Mouse (Mus musculus): ENCODE measurements at regions not wholly inside any gene's neighbourhood (a gene's known extent, or its start where the extent isn't known, plus 50 kb on each side); places are given as distances from the start of the nearest gene placed in this dataset.
"Not testable (repeated sequence)": the region's sequence is repeated elsewhere in the genome, so short reads cannot be mapped to it uniquely, and the experiment has no call there.

DNA sequence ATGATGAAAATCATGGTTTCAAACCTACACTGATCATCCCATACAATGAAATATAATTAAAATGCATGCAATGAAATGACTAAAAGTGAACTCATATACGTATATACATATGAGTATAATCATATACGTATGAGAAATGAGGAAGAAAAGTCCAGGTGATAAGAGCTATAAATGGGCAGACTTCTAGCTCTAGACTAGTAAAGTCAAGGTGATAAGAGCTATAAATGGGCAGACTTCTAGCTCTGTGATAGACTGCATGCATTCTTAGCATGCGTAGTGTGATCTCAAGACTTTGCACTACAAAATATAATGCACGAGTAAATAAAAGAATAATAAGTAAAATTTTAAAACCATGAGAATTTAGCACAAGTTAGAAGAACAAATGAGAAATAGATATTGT is 606.2 kb upstream of the Gpc5 start:
- no peak for DNase-seq

DNA sequence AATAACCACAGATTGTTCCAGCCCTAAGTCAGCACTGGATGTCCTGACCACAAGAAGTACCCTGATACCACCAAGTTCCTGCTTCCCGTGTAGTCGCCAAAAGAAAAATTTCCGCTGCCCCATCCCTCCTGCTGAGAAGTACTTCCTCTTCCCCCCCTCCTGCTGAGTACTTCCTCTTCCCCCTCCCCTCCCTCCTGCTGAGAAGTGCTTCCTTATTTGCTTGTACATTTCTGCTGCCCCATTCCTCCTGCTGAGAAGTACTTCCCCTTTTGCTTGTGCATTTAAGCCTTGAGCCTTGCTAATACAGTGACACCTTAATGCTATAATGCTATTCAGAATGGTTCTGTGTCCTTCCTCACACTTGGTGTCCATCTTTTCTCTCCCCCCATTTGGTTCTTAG is 598.6 kb upstream of the Gpc5 start:
- not testable (repeated sequence) for DNase-seq

DNA sequence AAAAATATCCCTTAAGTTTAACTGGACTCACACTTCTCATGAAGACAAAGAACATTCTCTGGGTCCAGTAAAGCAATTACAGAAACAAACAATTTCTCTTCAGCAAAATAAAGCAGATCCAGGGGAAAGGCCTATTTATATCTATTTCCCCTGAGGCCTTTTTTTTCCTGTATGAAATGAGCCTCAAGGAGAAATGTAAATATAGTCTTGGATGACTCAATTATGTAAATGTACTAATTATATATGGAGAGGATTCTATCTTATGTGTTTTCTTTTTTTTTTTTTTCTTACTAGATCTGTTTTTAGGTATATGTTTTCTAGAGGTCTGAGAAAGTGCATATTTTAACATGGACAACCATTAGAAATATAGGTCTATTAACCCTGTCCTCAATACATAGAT is 587.0 kb upstream of the Gpc5 start:
- no peak for DNase-seq

DNA sequence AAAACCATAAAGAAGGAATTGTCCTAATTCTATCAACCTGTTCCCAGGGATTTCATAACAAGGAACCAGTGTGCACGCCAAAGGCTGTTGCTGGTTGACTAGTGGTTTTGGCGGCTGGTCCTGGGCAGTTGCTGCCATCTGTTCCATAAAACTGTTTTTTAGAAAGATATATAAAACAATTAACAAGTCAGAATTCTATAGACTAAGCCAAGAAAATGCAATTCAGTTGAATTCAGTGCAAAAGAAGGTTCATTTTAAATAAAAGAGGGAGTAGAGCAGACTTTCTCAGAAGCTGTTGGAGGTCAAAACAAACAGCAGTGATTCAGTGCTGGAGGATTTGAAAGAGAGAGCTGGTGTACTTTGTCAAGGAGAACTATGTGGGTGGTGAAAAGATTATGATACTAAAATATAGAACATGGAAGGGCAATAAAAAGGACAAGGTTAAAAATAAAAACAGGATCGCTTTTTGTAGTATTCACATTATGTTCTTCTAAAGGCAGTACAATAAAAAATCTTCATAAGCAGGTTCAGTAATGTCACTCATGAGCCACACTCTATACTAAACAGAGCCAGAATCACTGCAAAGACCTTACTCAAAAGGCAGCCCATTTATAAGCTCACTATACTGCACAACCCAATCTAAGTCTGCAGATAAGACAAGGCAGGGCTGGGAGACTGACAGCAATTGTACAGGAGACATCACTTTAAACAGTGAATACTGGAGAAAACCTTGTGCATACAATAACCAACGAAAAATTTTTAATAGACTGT is 543.9 kb upstream of the Gpc5 start:
- DNase-seq: peak; percentile 32

DNA sequence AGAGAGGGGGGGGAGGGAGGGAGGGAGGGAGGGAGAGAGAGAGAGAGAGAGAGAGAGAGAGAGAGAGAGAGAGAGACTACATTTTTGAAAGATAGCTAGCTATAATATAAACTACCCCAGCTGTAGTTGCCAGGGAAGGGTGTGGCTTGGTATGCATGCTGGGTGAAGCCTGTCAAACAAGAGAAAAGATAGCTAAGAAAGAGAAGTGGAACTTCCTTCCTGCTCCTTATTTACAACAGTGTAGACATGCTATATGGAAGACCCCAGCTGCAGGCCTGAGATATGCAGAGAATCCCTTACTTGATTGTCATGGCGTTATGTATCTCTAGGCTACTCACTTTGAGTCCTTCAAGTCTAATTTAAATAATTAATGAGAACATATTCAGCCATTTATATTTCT is 542.9 kb upstream of the Gpc5 start:
- DNase-seq: no peak

DNA sequence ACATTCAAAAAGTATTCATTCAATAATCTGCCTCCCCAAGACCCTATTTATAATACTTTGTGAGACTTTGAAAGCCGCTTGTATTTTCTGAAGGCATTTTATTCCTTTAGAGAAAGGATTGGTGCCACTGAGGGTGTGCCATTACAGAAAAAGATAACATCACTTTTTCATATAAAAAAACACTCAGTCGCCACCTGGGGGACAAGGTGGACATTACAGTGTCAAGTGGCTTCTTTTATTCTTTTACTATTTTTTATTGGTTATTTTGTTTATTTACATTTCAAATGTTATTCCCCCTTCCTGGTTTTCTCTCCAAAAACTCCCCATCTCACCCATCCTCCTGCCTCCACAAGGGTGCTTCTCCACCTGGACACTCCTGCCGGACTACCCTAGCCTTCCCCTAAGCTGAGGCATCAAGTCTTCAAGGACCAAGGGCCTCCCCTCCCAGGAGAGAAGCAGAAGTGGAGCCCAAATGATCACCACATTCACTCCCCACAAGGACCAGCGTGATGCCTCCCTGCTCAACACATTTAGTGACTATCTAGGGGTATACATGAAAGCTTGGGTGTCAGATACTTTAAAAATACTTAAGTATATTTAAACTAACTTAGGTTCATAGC is 525.5 kb upstream of the Gpc5 start:
- DNase-seq: no peak

DNA sequence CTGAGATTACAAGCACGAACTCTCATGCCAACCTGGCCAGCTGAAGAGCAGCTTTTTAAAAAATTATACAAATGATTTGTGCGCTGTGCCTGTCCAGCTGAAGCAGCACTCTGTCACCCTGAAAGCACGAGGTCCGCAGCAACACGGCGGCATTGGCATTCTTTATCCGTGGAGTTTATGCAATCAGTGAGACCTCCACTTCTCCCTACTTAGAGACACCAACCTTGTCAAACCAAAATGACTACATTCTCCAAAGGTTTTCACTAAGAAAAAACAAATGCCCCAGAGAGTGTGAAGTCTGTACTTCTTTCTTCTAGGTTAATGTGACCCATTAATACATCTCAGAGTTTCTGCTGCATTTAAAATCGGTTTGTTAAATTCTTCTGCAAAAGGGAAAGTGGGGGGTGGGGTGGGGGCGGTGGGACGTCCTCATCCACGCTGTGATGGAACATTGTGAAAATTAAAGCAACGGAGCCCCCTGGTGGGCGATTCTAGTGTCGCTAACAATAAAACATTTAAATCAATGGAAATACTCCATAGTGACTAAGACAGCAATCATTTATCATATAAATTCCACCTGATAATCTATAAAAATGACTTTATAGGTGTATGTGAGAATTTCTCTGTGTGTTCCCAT is 524.2 kb upstream of the Gpc5 start:
- DNase-seq: peak; percentile 17

DNA sequence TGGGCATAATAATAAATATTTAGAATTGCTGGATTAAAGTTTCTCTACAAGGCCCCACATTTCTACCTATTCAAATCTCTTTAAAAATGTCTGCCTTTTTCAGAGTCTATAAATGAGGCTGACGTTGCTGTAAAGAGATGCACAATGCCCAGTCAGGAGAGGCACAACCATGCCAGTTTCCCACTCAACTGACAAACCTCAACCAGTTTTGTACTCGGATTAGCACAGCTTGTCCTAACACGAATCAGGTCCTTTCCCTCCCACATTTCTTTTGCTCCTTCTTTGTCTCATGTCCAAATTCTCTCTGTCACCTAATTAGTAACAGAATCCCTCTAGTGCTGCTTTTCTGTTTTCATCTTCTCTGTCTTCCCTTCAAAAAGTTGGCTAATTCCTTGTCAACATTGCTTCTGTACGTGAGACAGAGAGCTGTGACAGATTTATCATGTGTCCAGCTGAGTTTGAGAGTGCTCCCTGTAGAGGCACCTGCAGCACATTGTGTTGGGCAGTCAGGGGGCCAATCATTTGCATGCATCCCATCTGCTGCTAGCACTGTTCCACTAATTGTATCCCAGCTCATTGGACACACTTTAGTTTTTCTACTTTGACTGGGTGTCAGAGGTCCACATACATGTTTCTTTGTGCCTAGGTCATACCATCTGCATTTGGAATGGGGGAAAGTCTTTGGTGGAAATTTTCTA is 504.5 kb upstream of the Gpc5 start:
- no peak for DNase-seq

DNA sequence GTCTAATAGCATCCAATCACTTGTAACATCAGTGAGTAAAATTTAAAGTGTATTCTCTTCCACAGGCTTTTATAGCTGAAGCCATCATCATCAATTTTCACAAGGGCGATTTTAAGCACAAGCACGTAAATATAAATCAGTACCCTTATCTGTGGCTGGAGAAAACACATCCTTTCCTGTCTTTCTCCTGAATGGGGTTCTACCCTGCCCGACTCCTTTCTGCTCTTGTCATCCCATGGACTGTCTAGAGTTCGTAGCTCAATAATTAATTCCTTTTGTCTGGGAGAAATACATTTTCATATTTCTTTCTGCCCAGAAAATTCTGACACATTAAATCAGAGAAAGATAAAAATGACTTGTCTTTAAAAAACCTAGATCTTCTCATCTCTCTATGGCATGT is 482.7 kb upstream of the Gpc5 start:
- no peak for DNase-seq

DNA sequence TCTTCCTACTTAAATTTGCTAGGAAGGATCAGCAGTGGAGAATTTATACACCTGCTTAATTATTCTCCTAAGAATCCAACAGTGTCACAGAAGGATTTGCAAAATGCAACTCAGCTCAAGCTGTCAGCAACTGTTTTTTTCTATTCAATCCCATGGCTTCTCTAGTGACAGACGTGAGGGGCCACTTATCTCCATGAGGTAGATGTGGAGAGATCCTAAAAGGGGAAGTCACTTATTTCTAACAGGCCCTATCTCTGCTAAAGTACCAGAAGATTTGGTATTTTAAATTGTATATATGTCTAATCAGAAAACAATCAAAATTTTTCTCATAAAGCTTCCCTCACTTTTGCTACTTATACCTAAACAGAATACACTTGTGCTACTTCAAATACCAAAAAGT is 479.6 kb upstream of the Gpc5 start:
- DNase-seq: no peak

DNA sequence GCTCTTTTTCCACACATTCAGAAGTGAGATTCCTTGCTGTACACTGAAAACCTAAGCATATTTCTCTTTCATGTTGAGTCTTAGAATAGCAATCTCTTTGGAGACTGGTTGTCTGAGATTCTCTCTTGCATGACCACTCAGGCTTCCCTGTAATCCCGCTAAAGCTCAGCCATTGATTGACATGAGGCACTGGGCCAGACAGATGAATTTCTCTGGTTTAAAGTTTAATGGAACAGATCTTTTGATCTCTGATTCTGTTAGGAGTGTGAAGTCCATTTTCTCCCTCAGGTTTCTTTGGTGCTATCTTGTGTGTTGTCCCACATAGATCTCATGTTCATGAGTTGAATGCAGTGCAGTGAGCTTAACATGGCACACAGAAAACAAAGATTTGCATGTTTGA is 435.4 kb upstream of the Gpc5 start:
- no peak for DNase-seq

DNA sequence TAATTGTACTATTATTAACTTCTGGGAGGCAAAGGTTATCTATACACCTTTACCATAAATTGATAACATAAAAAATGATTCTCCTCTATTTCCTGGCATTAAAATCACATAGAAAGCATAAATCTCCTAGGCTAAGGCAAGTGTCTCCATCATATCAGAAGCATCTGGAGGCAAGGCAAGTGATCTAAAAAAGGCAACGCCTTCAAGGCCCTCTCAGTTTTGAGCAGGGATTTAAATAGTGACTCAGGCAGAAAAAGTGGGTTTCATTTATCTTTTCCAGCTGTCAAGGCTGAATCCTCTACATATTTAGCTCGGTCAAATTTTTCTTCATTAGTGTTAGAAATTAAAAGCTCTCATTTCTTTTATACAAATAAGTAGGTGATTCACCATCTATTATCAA is 430.0 kb upstream of the Gpc5 start:
- no peak for DNase-seq

DNA sequence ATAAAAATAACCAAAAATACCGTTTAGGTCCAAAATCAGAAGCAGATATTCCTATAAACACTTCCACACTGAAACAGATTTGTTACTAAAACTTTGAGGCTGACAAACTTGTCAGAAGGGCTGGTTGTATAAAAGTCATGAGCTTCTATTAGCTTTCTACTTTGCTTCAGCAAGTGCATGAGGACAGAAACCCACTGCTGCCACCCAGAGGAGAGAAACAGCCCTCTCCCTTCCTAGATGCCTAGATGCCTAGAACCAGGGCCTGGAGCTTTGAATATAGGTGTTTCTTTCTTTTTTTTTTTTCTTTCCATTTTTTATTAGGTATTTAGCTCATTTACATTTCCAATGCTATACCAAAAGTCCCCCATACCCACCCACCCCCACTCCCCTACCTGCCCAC is 406.9 kb upstream of the Gpc5 start:
- DNase-seq: no peak

DNA sequence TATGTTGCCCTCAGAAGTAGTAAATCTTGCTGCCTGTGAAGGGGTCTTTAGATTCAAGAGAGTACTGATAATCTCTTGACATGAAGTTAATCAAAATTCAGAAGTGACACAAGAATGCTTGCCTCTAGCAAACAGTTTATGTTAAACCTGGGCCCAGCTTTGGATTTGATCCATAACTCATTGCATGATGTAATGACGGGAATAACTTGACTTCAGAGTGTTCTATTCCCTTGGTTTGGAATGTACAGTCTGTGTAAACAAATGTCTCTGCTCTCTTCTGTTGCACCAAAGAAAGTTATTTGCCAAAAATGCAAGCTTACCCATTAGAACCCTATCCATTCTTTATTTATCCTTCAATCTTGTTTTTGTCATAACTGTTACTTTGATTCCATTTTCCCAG is 397.1 kb upstream of the Gpc5 start:
- no peak for DNase-seq

DNA sequence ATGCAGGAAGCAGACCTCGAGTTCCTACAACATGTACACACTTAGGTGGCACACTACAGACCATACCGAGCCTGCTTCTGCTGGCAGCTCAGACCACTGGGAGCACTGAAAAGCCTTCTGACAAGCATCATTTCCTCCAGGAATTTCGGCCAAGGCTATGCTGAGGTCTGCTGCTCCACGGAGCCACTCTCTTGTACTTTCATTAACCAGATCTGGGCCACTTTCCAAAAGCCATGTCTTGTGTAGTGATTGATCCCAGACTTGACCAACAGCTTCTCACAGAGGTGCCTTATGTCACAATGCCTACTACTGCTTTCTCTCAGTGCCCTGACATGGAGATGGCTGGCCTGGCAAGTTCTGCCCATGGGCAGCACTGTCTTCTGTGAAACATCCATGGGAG is 394.5 kb upstream of the Gpc5 start:
- DNase-seq: no peak

DNA sequence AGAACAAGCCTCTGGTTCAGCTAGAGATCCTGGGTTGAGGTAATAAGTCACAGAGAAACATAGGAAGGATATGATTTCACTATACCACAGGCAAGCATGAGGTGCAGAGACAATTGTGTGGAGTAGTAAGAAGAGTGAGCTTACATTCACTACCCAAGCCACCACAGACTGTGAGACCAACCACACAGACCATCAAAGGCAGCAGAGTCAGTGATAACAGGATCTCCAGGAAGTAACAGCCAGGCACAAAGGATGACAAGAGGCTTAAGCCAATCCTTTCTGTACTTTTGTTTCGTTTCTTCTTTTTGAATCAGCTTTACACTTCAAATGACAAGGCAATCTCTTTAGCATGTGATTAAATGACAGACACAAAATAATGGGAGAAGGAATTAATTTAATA is 368.9 kb upstream of the Gpc5 start:
- no peak for DNase-seq

DNA sequence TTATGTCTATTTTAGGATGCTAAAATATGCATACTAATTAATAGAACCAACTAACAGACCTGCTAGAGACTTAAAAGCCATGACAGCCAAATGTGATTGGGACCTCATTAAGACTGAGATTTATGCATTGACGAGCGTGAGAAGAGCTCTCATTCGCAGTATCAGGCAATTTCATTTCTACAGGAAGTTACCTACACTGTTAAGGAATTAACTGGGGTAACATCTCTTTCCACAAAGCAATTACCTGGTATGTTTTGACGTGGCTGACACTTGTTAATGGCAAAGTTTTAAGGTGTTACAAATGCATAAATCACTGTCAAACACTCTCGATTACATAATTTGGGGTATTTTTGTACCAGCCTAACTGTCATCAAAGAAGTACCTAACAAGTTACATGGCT is 324.7 kb upstream of the Gpc5 start:
- DNase-seq: no peak

DNA sequence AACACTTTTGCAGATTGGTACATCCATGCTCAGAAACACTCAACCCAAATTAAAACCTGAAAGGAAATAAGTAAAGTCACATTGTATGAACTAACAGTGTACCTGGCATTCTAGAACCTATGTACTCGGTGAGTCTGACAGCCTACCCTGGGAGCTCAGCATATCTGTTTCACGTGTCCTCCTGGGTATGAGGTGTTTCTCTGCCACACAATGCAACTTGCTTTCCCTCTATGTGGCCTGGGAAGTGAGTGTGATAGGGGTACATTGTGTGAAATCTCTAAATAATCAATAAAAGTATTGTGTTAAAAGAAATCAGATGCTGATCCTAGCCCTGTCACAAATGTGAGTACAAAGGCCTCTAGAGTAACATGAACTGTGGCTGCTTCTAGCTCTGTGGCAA is 315.3 kb upstream of the Gpc5 start:
- DNase-seq: no peak

DNA sequence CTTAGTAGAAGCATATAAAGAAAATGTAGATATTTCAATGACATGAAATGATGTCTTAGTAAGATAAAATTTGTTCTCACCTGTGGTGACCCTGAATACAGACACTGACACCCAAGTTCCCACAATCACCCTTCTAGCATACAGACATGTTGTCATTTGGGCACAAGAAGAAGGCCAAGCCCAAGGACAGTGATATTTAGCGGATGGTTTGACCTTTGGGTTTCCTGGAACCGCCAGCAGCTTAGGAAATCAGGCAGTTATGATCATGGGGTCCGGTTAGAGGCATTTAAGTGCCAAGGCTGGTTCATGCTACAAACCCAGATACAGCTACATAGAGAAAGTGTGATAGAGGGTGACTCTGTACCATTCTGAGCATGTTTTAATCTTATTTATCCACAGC is 310.2 kb upstream of the Gpc5 start:
- no peak for DNase-seq

DNA sequence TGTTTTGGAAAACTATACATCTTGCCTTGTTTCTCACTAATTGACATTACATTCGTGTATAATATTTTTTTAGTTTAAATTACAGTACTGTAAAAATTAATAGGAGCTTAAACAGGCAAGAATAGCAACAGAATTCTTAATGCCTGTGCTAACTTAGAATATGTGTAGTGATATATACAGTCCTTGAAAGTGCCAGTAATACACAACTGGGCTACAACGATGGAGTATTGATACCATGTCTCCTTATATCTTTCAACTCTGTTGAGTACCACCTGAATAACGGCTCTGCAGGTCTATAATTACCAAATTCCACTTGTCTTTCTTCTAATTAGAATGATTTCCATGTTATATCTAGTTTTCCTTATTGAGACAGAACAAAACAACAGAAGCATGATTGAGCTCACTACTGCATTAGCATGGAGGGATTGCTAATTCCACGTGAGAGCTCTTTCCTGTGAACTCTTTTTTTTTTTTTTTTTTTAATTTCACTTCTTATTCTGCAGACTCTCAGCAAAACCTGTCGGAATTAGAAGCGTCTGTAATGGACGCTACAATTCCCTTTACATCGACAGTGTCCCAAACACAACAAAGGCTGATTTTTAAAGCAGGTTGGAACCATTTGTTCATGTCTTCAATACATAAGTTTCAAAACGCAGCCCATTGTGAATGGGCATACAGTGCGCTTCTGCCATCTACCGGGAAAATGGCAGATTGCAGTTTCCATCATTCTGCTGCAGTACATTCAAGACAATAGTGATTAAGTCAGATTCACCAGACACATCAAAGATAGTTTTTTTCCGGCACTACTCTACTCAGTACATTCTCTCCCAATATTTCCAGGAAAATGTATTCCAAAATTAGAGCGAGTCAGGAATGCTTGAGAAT is 300.8 kb upstream of the Gpc5 start:
- peak; percentile 59 for DNase-seq

DNA sequence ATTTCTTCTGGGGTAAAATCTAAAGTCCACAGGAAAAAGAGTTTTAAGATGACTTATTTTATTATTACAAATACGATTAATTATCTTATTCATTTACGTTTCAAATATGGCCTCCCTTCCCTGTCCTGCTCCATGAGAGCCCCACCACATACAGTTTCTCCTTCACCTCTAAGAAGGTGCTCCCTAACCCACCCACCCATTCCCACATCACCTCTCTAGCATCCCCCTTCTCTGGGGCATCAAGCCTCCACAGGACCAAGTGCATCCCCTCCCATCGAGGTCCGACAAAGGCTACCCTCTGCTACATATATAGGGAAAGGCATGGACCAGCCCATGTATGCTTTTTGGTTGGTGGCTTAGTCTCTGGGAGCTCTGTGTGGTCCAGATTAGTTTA is 300.2 kb upstream of the Gpc5 start:
- DNase-seq: no peak

DNA sequence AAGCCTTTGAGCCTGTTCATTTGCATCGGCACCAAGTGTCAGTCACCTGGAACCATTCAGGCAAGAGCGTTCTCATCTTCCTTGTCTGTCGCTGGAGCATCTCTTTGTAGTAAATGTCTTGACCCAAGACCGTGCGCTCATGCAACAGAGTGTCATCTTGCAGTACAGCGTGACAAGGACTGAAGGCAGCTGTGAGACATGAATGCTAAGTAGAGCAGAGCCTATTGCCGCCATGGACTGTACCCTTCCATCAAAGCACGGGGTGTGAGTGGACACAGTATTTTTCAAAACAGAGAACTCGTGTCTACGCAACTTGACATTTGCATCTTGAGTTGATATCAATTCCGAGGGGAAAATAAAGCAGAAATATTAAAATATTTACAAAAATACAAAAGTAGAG is 287.4 kb upstream of the Gpc5 start:
- DNase-seq: no peak

DNA sequence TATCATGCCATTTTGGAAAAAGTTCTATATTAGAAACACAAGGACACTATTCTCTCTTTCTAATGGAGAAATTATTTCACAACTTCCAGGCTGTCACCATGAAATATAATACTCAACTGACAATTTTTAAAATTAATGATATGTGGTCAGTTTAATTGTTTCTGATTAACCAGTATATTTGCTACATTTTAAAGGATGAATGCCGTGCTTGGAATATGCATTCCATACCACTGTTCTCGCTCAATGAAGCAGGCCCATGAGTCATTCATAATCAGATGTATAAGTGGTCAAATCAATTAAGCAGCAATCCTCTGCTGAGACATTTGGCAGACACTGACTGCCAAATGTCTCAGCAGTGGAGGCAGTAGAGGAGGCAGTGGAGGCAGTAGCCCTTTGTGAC is 283.4 kb upstream of the Gpc5 start:
- DNase-seq: no peak

All from cerebellum, adult 9-10 months (tissue).